8 mouse cellular contexts compared by ENCODE assay signal in the genomic region with DNA sequence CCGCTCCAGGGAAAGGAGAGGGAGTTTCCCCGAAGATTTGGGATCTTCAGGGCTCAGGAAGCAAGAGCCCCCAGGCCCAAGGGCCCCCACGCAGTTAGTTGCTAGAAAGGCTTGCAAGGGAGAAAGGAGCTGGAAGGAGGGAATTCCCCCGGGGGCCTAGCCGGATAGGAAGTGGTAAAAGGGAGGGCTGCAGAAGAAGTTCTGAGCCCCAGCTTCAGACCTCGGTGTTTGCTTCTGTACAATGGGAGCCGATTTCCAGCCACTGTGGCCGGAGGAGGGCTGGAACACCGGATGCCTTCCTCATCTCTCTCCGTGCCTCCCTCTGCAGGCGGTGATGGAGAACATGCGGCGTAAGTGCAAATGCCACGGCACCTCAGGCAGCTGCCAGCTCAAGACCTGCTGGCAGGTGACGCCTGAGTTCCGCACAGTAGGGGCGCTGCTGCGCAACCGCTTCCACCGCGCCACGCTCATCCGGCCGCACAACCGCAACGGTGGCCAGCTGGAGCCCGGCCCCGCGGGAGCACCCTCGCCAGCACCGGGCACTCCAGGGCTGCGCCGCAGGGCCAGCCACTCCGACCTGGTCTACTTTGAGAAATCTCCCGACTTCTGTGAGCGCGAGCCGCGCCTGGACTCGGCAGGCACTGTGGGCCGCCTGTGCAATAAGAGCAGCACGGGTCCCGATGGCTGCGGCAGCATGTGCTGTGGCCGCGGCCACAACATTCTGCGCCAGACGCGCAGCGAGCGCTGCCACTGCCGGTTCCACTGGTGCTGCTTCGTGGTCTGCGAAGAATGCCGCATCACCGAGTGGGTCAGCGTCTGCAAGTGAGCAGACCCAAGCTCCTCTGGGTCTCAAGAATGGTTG. TPM values are rescaled to one million over a fixed set of nuclear protein-coding genes. Genes with fewer than 3 reads are reported as not detected.
DNase-seq lines count a peak whose midpoint lies in the region; ATAC-seq and TF ChIP-seq lines count a peak whose summit lies in the region.

No protein-coding gene starts in this region.

- DNase-seq in cerebellum, postnatal 4 days (ENCODE audit: low spot score in 2 of 2), result no peak
- DNase-seq in gastrocnemius, postnatal 14 days, result peak; percentile 79
- peak; percentile 86 for DNase-seq in intestine, embryonic 14.5 days (ENCODE audit: low spot score)
- peak; percentile 56 for DNase-seq in limb, embryonic 14.5 days (ENCODE audit: low spot score)
- DNase-seq in spleen, adult 18-20 months, result peak; percentile 70 to 82

- H3K4me2 ChIP-seq in intestine, embryonic 14.5 days (ENCODE audit: low read length), result peak overlapping the region; percentile 55
- H3K4me2 ChIP-seq in limb, embryonic 14.5 days (replicated peaks; ENCODE audit: low read depth, low read length, severe bottlenecking), result peak overlapping the region; percentile 88
- peak overlapping the region; percentile 90 for H3K4me2 ChIP-seq in midbrain, embryonic 16.5 days (ENCODE audit: low read length)

- WGBS in intestine, embryonic 14.5 days, result under 1% methylated on average over 57 of the region's 57 CpGs
- 1% methylated on average over 55 of the region's 57 CpGs for WGBS in limb, embryonic 14.5 days
- WGBS in midbrain, embryonic 16.5 days, result under 1% methylated on average over 56 of the region's 57 CpGs

- intact Hi-C loops in gastrocnemius, postnatal 14 days (cut with DNase I; ENCODE audit: low total_unique reads), result no loop called here

- no peak overlapping the region for H3K27ac ChIP-seq in intestine, embryonic 14.5 days (ENCODE audit: low read depth)
- H3K27ac ChIP-seq in limb, embryonic 14.5 days (replicated peaks; ENCODE audit: low read depth, low read length), result no peak overlapping the region
- H3K27ac ChIP-seq in midbrain, embryonic 16.5 days (ENCODE audit: low read length), result peak overlapping the region; percentile 72

- H3K27me3 ChIP-seq in intestine, embryonic 14.5 days (replicated peaks; ENCODE audit: control insufficient read depth, insufficient read depth, low read length), result peaks cover 100% of the 10 kb centered on the region
- H3K27me3 ChIP-seq in limb, embryonic 14.5 days (ENCODE audit: control insufficient read depth, insufficient read depth, low read length), result peaks cover 97% of the 10 kb centered on the region
- peaks cover 49% of the 10 kb centered on the region for H3K27me3 ChIP-seq in midbrain, embryonic 16.5 days (ENCODE audit: control insufficient read depth, insufficient read depth, low read depth, low read length)

- no peak for TF ChIP-seq POLR2A in limb, embryonic 14.5 days (IDR thresholded peaks at IDR 0.05; ENCODE audit: borderline replicate concordance, extremely low read depth, insufficient read depth, insufficient read length)

- H3K36me3 ChIP-seq in intestine, embryonic 14.5 days (ENCODE audit: control insufficient read depth, insufficient read depth, low read length), result no peaks in the 10 kb centered on the region
- no peaks in the 10 kb centered on the region for H3K36me3 ChIP-seq in limb, embryonic 14.5 days (ENCODE audit: control insufficient read depth, insufficient read depth, low read length)
- no peaks in the 10 kb centered on the region for H3K36me3 ChIP-seq in midbrain, embryonic 16.5 days (ENCODE audit: control insufficient read depth, insufficient read depth, low read length)

- H3K9me3 ChIP-seq in intestine, embryonic 14.5 days (ENCODE audit: control insufficient read depth, low read length), result no peaks in the 10 kb centered on the region
- no peaks in the 10 kb centered on the region for H3K9me3 ChIP-seq in limb, embryonic 14.5 days (ENCODE audit: control insufficient read depth, low read length)
- H3K9me3 ChIP-seq in midbrain, embryonic 16.5 days (replicated peaks; ENCODE audit: control insufficient read depth, low read length, poor library complexity, severe bottlenecking), result no peaks in the 10 kb centered on the region

- H3K4me1 ChIP-seq in intestine, embryonic 14.5 days (replicated peaks; ENCODE audit: control insufficient read depth, insufficient read depth, low read length), result peaks cover 22% of the 10 kb centered on the region
- H3K4me1 ChIP-seq in limb, embryonic 14.5 days (ENCODE audit: control insufficient read depth, insufficient read depth, low read length), result peaks cover 38% of the 10 kb centered on the region
- H3K4me1 ChIP-seq in midbrain, embryonic 16.5 days (ENCODE audit: control insufficient read depth, insufficient read depth, low read length), result peaks cover 38% of the 10 kb centered on the region

- H3K4me3 ChIP-seq in intestine, embryonic 14.5 days (ENCODE audit: low read depth, low read length), result peak overlapping the region; percentile 35
- H3K4me3 ChIP-seq in limb, embryonic 14.5 days (replicated peaks; ENCODE audit: low read length), result peak overlapping the region; percentile 45
- peak overlapping the region; percentile 56 for H3K4me3 ChIP-seq in midbrain, embryonic 16.5 days (ENCODE audit: low read depth, low read length)

- peak; percentile 37; the same call in 1 of the 2 replicates for ATAC-seq in cerebellum, adult (ENCODE audit: insufficient number of reproducible peaks, low FRiP score, low TSS enrichment)
- peak; percentile 33; the same call in 1 of the 2 replicates for ATAC-seq in common myeloid progenitor, adult 5-6 weeks (replicated peaks; ENCODE audit: low read depth, poor library complexity, severe bottlenecking)
- peak; percentile 54 for ATAC-seq in intestine, embryonic 14.5 days (replicated peaks; ENCODE audit: low FRiP score, low TSS enrichment, low read depth)
- peak; percentile 35; the same call in 1 of the 2 replicates for ATAC-seq in limb, embryonic 14.5 days (ENCODE audit: low FRiP score, low read depth)
- ATAC-seq in midbrain, embryonic 16.5 days, result peak; percentile 52

- H3K9ac ChIP-seq in intestine, embryonic 14.5 days (ENCODE audit: low read length), result no peak overlapping the region
- peak overlapping the region; percentile 32 for H3K9ac ChIP-seq in limb, embryonic 14.5 days (ENCODE audit: low read depth, low read length, severe bottlenecking)
- H3K9ac ChIP-seq in midbrain, embryonic 16.5 days (ENCODE audit: low read depth, low read length), result peak overlapping the region; percentile 69

RNA-seq across cellular contexts. Expression of a gene that starts 11.7 kb away (rescaled TPM):
- total RNA-seq in common myeloid progenitor, adult 5-6 weeks (2017), result not detected in 2 replicates
- under 1 TPM in 1 of 2 experiments, not detected in 1; 0.10 TPM for total RNA-seq in gastrocnemius, postnatal 14 days (2021)
- polyA plus RNA-seq in intestine, embryonic 14.5 days (2014; fragmentation: Nextera tagmentation; extraction: Ambion mirVana), result 0.26 and 0.30 TPM in 2 replicates
- polyA plus RNA-seq in limb, embryonic 14.5 days (2012; rRNA removed), result 3.8 and 4.7 TPM in 2 replicates
- 8.3 and 9.3 TPM in 2 replicates for polyA plus RNA-seq in limb, embryonic 14.5 days (2014; fragmentation: Nextera tagmentation; extraction: Ambion mirVana)
- polyA plus RNA-seq in midbrain, embryonic 16.5 days (2015; fragmentation: Nextera tagmentation; extraction: Ambion mirVana), result 0.10 and 0.47 TPM in 2 replicates

RNA-seq across cellular contexts. Expression of a gene that starts 31.3 kb away (rescaled TPM):
- not detected in 2 replicates for total RNA-seq in common myeloid progenitor, adult 5-6 weeks (2017)
- total RNA-seq in gastrocnemius, postnatal 14 days (2021), result 1 to 10 TPM in 1 of 2 experiments, under 1 TPM in 1; 0.49 to 1.7 TPM
- polyA plus RNA-seq in intestine, embryonic 14.5 days (2014; fragmentation: Nextera tagmentation; extraction: Ambion mirVana), result 0.22 and 0.31 TPM in 2 replicates
- 39.9 and 42.8 TPM in 2 replicates for polyA plus RNA-seq in limb, embryonic 14.5 days (2012; rRNA removed)
- polyA plus RNA-seq in limb, embryonic 14.5 days (2014; fragmentation: Nextera tagmentation; extraction: Ambion mirVana), result 51.8 and 54.3 TPM in 2 replicates
- 3.6 and 4.2 TPM in 2 replicates for polyA plus RNA-seq in midbrain, embryonic 16.5 days (2015; fragmentation: Nextera tagmentation; extraction: Ambion mirVana)

RNA-seq across cellular contexts. Expression of a gene that starts 51.7 kb away (rescaled TPM):
- not detected in 2 replicates for total RNA-seq in common myeloid progenitor, adult 5-6 weeks (2017)
- total RNA-seq in gastrocnemius, postnatal 14 days (2021), result under 1 TPM in 1 of 2 experiments, not detected in 1; 0.06 TPM
- 0.28 and 0.36 TPM in 2 replicates for polyA plus RNA-seq in intestine, embryonic 14.5 days (2014; fragmentation: Nextera tagmentation; extraction: Ambion mirVana)
- 0.49 and 0.63 TPM in 2 replicates for polyA plus RNA-seq in limb, embryonic 14.5 days (2012; rRNA removed)
- polyA plus RNA-seq in limb, embryonic 14.5 days (2014; fragmentation: Nextera tagmentation; extraction: Ambion mirVana), result 0.07 and 0.10 TPM in 2 replicates
- polyA plus RNA-seq in midbrain, embryonic 16.5 days (2015; fragmentation: Nextera tagmentation; extraction: Ambion mirVana), result 8.1 and 9.7 TPM in 2 replicates

RNA-seq across cellular contexts. Expression of a gene that starts 54.0 kb away (rescaled TPM):
- not detected in 2 replicates for total RNA-seq in common myeloid progenitor, adult 5-6 weeks (2017)
- 100 to 1,000 TPM in 1 of 2 experiments, 10 to 100 TPM in 1; 76.2 to 109 TPM for total RNA-seq in gastrocnemius, postnatal 14 days (2021)
- polyA plus RNA-seq in intestine, embryonic 14.5 days (2014; fragmentation: Nextera tagmentation; extraction: Ambion mirVana), result 0.09 TPM in 2 replicates
- 4.3 and 5.1 TPM in 2 replicates for polyA plus RNA-seq in limb, embryonic 14.5 days (2012; rRNA removed)
- 1.4 and 2.5 TPM in 2 replicates for polyA plus RNA-seq in limb, embryonic 14.5 days (2014; fragmentation: Nextera tagmentation; extraction: Ambion mirVana)
- not detected in 2 replicates for polyA plus RNA-seq in midbrain, embryonic 16.5 days (2015; fragmentation: Nextera tagmentation; extraction: Ambion mirVana)

Comparison
In these comparisons a context has a peak if more than half of its experiments do, and no peak if none do; other contexts are left out.
1. DNase-seq: peak in gastrocnemius, postnatal 14 days (single experiment), intestine, embryonic 14.5 days (single experiment), limb, embryonic 14.5 days (single experiment) and spleen, adult 18-20 months (2 of 2); none in cerebellum, postnatal 4 days (0 of 2).
2. Peak in every context shown above with its lines, with median percentiles within 50 percentile points of each other: ATAC-seq, H3K4me2 ChIP-seq and H3K4me3 ChIP-seq.